Mouse (Mus musculus): ENCODE measurements around the gene Glis2. TPM values are rescaled to one million over a fixed set of nuclear protein-coding genes. Genes with fewer than 3 reads are reported as not detected.

The Glis2 gene
- polyA plus RNA-seq, 1 experiment: 29.6 TPM

- Histone ChIP-seq H3ac (ENCODE audit: control insufficient read depth, insufficient read length) (no peak overlapping the region), H3K4me3 (no peak overlapping the region), H3K79me2 (ENCODE audit: control insufficient read depth, insufficient read depth) (no peaks in the 10 kb centered on the region), H3K4me2 (ENCODE audit: low read depth) (no peak overlapping the region), H3K36me3 (ENCODE audit: control insufficient read depth, insufficient read depth) (no peaks in the 10 kb centered on the region), H3K27me3 (ENCODE audit: control insufficient read depth, insufficient read depth, insufficient read length) (no peaks in the 10 kb centered on the region)
- TF ChIP-seq CEBPB (IDR thresholded peaks at IDR 0.05; ENCODE audit: insufficient read depth, poor library complexity, severe bottlenecking) (no peak), POLR2A (IDR thresholded peaks at IDR 0.05; ENCODE audit: insufficient read length, low read depth) (no peak), MYOG (IDR thresholded peaks at IDR 0.05; ENCODE audit: control insufficient read depth in 1 of 3, insufficient read depth in 1 of 3, insufficient read length in 2 of 3, low read depth in 2 of 3) (no peak), REST (IDR thresholded peaks at IDR 0.05; ENCODE audit: insufficient read depth, insufficient read length) (no peak), USF1 (IDR thresholded peaks at IDR 0.05; ENCODE audit: low read depth) (no peak), MAX (IDR thresholded peaks at IDR 0.05; ENCODE audit: low read depth) (no peak), POLR2AphosphoS2 (IDR thresholded peaks at IDR 0.05; ENCODE audit: insufficient read length, low read depth) (no peak), MYOD1 (IDR thresholded peaks at IDR 0.05; ENCODE audit: control insufficient read depth in 1 of 3, insufficient read length in 2 of 3, low read depth in 2 of 3) (no peak), E2F4 (IDR thresholded peaks at IDR 0.05; ENCODE audit: insufficient read depth) (no peak), TCF3 (IDR thresholded peaks at IDR 0.05; ENCODE audit: insufficient read length, low read depth) (no peak), TCF12 (IDR thresholded peaks at IDR 0.05; ENCODE audit: insufficient read depth, poor library complexity, severe bottlenecking) (no peak), SRF (IDR thresholded peaks at IDR 0.05; ENCODE audit: control insufficient read depth, insufficient read length, low read depth) (no peak)
Measured at GRCm38 (mm10) chr16:4584438-4584837, 10.1 kb upstream of the Glis2 start.

DNA sequence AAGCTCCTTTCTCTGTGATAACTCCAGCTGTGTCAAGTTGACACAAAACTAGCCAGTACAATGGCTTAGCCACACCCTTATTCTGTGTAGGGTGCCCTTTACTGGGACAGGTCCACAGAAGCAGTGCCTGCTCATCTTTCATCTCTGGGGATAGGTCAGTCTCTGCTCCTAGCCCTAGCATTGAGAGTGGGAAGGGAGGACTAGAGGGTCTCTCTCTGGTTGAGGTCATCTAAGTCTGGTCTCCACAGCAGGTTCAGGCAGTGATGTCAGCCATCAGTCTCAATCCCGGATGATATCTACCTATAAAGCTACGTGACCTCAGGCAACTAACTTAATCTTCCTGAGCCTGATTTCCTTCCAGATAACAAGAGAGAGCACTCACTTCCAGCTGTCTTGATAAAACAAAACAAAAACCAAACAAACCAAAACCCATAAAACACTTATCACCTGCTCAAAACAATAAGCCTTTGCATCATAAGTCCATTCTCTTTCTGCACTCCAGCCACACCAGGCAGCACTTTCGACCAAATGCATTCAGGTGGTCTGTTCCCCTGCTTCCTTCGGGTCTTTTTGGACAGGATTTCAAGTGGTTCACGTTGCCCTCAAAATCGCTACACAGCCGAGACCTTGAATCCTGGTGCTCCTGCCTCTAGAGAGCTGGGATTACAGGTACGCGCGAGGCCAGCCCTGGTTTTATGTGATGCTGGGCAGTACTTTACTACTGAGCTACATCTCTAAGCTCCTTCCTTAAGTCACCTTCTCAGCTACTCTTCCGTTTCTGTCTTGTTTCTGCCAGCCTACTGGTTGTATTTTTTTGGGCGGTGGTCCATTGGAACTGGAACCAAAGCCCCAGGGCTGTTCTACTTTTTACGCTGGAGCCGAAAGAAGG lies 8.6 kb upstream of the Glis2 start:
- Histone ChIP-seq H3ac (ENCODE audit: control insufficient read depth, insufficient read length) (no peak overlapping the region), H3K79me2 (ENCODE audit: control insufficient read depth, insufficient read depth) (no peaks in the 10 kb centered on the region), H3K27me3 (ENCODE audit: control insufficient read depth, insufficient read depth, insufficient read length) (no peaks in the 10 kb centered on the region), H3K4me2 (ENCODE audit: low read depth) (peak overlapping the region; percentile 97), H3K36me3 (ENCODE audit: control insufficient read depth, insufficient read depth) (no peaks in the 10 kb centered on the region), H3K4me3 (peak overlapping the region; percentile 27)
- no peak for TF ChIP-seq MAX (IDR thresholded peaks at IDR 0.05; ENCODE audit: low read depth)
- no peak for TF ChIP-seq MYOD1 (IDR thresholded peaks at IDR 0.05; ENCODE audit: control insufficient read depth in 1 of 3, insufficient read length in 2 of 3, low read depth in 2 of 3)
- no peak for TF ChIP-seq TCF12 (IDR thresholded peaks at IDR 0.05; ENCODE audit: insufficient read depth, poor library complexity, severe bottlenecking)
- TF ChIP-seq POLR2A (IDR thresholded peaks at IDR 0.05; ENCODE audit: insufficient read length, low read depth): no peak
- TF ChIP-seq USF1 (IDR thresholded peaks at IDR 0.05; ENCODE audit: low read depth): no peak
- no peak for TF ChIP-seq MYOG (IDR thresholded peaks at IDR 0.05; ENCODE audit: control insufficient read depth in 1 of 3, insufficient read depth in 1 of 3, insufficient read length in 2 of 3, low read depth in 2 of 3)
- no peak for TF ChIP-seq E2F4 (IDR thresholded peaks at IDR 0.05; ENCODE audit: insufficient read depth)
- no peak for TF ChIP-seq CEBPB (IDR thresholded peaks at IDR 0.05; ENCODE audit: insufficient read depth, poor library complexity, severe bottlenecking)
- no peak for TF ChIP-seq REST (IDR thresholded peaks at IDR 0.05; ENCODE audit: insufficient read depth, insufficient read length)
- no peak for TF ChIP-seq POLR2AphosphoS2 (IDR thresholded peaks at IDR 0.05; ENCODE audit: insufficient read length, low read depth)
- TF ChIP-seq SRF (IDR thresholded peaks at IDR 0.05; ENCODE audit: control insufficient read depth, insufficient read length, low read depth): no peak
- TF ChIP-seq TCF3 (IDR thresholded peaks at IDR 0.05; ENCODE audit: insufficient read length, low read depth): no peak

GRCm38 (mm10) chr16:4586531-4587123 lies 7.9 kb upstream of the Glis2 start:
- Histone ChIP-seq H3K79me2 (ENCODE audit: control insufficient read depth, insufficient read depth) (no peaks in the 10 kb centered on the region), H3K36me3 (ENCODE audit: control insufficient read depth, insufficient read depth) (no peaks in the 10 kb centered on the region), H3K27me3 (ENCODE audit: control insufficient read depth, insufficient read depth, insufficient read length) (no peaks in the 10 kb centered on the region), H3K4me2 (ENCODE audit: low read depth) (peak overlapping the region; percentile 97), H3K4me3 (peak overlapping the region; percentile 27), H3ac (ENCODE audit: control insufficient read depth, insufficient read length) (no peak overlapping the region)
- TF ChIP-seq TCF12 (IDR thresholded peaks at IDR 0.05; ENCODE audit: insufficient read depth, poor library complexity, severe bottlenecking) (no peak), MYOD1 (IDR thresholded peaks at IDR 0.05; ENCODE audit: control insufficient read depth in 1 of 3, insufficient read length in 2 of 3, low read depth in 2 of 3) (peak in 1 of 3 experiments; percentile 9), POLR2AphosphoS2 (IDR thresholded peaks at IDR 0.05; ENCODE audit: insufficient read length, low read depth) (peak; percentile 78), POLR2A (IDR thresholded peaks at IDR 0.05; ENCODE audit: insufficient read length, low read depth) (peak; percentile 83), E2F4 (IDR thresholded peaks at IDR 0.05; ENCODE audit: insufficient read depth) (no peak)

DNA sequence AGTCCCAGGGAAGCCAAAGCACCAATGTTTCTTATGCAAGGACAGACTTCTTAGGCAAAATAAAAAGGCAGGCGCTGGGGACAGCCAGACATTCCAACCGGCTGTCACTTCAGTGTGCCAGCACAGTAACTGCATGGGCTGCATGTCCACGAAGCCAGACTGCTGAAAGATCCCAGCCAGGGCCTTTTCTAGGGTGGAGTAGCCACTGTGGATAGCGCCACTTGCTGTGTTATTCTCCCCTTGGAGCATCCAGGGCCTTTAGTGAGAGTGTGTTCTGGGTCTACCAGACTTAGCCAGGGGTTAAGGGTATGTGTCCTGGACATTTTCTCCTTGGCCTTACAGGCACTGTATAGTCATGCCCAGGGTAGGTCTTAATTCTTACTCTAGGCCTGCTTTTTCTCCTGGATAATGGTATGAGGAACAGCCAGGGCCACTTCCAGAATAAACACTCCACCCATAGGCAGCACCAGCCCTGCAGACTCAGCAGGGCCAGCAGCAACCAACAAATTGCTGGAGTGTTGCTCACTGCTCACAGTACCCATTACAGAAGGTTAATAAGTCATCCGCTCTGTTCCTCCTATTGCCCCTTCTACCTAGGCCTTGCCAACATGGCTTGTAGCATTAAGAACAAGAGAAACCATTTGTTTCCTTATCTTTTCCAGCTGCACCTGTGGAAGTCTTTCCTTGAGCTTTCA lies 6.8 kb upstream of the Glis2 start:
- Histone ChIP-seq H3K4me3 (peak overlapping the region; percentile 27), H3K79me2 (ENCODE audit: control insufficient read depth, insufficient read depth) (peaks cover 8% of the 10 kb centered on the region), H3K27me3 (ENCODE audit: control insufficient read depth, insufficient read depth, insufficient read length) (no peaks in the 10 kb centered on the region), H3K36me3 (ENCODE audit: control insufficient read depth, insufficient read depth) (no peaks in the 10 kb centered on the region), H3K4me2 (ENCODE audit: low read depth) (peak overlapping the region; percentile 93), H3ac (ENCODE audit: control insufficient read depth, insufficient read length) (no peak overlapping the region)
- TF ChIP-seq SRF (IDR thresholded peaks at IDR 0.05; ENCODE audit: control insufficient read depth, insufficient read length, low read depth) (no peak), MYOG (IDR thresholded peaks at IDR 0.05; ENCODE audit: control insufficient read depth in 1 of 3, insufficient read depth in 1 of 3, insufficient read length in 2 of 3, low read depth in 2 of 3) (no peak), POLR2A (IDR thresholded peaks at IDR 0.05; ENCODE audit: insufficient read length, low read depth) (peak; percentile 11), E2F4 (IDR thresholded peaks at IDR 0.05; ENCODE audit: insufficient read depth) (no peak), MAX (IDR thresholded peaks at IDR 0.05; ENCODE audit: low read depth) (no peak), MYOD1 (IDR thresholded peaks at IDR 0.05; ENCODE audit: control insufficient read depth in 1 of 3, insufficient read length in 2 of 3, low read depth in 2 of 3) (no peak)

All from myocyte (in vitro differentiated cells).